Mouse (Mus musculus) intestine, embryonic 14.5 days (tissue): ENCODE measurements around the gene Ehd2. TPM values are rescaled to one million over a fixed set of nuclear protein-coding genes. Genes with fewer than 3 reads are reported as not detected.

ENCODE experiments used
- ATAC-seq: fragments of 200-750 bp; cut with Nextera tagmentation; replicated peaks from 2 replicates; pipeline ENCODE4 v1.8.0; 2017; ENCODE audit warnings: low read depth, moderate number of reproducible peaks, moderate TSS enrichment, moderate library complexity; ENCODE audit not compliant: low FRiP score, low TSS enrichment
- DNase-seq: peaks from one replicate; pipeline ENCODE4 v3.0.0-alpha.2; 2018; ENCODE audit warnings: low spot score
- H3K27ac ChIP-seq: fragments of 300-500 bp; sonication (generic); 2 replicates; pipeline ENCODE4 v1.5.1; 2014; ENCODE audit warnings: low read depth, mild to moderate bottlenecking, control low read depth
- H3K27me3 ChIP-seq: fragments of 300-500 bp; sonication (generic); replicated peaks from 2 replicates; pipeline ENCODE4 v1.6.1; 2014; ENCODE audit warnings: low read length, control low read depth; ENCODE audit not compliant: control insufficient read depth, insufficient read depth
- H3K36me3 ChIP-seq: fragments of 300-500 bp; sonication (generic); 2 replicates; pipeline ENCODE4 v1.6.1; 2014; ENCODE audit warnings: low read length, control low read depth; ENCODE audit not compliant: control insufficient read depth, insufficient read depth
- H3K4me1 ChIP-seq: fragments of 300-500 bp; sonication (generic); replicated peaks from 2 replicates; pipeline ENCODE4 v1.6.1; 2014; ENCODE audit warnings: low read length, control low read depth, mixed read lengths; ENCODE audit not compliant: control insufficient read depth, insufficient read depth
- H3K4me2 ChIP-seq: fragments of 300-500 bp; sonication (generic); 2 replicates; pipeline ENCODE4 v1.6.1; 2014; ENCODE audit warnings: low read length
- H3K4me3 ChIP-seq: fragments of 300-500 bp; sonication (generic); 2 replicates; pipeline ENCODE4 v1.5.1; 2014; ENCODE audit warnings: low read depth, low read length, control low read depth, mixed read lengths
- H3K9ac ChIP-seq: fragments of 300-500 bp; sonication (generic); 2 replicates; pipeline ENCODE4 v1.6.1; 2014; ENCODE audit warnings: mild to moderate bottlenecking, low read length
- H3K9me3 ChIP-seq: fragments of 300-500 bp; sonication (generic); 2 replicates; pipeline ENCODE4 v1.6.1; 2016; ENCODE audit warnings: low read length, control low read depth; ENCODE audit not compliant: control insufficient read depth
- WGBS: fragments of 180-500 bp; shearing (Covaris S2); extraction: QIAGEN DNeasy Blood & Tissue Kit; methylation state at CpG from one replicate; pipeline ENCODE4 v1.1.7; 2014; 5-methylcytosine and 5-hydroxymethylcytosine counted together
- polyA plus RNA-seq: library from polyadenylated mRNA; unstranded; fragments of >200 nt; fragmentation: Nextera tagmentation; extraction: Ambion mirVana; gene quantifications from 2 replicates; pipeline ENCODE4 v1.2.1, GENCODE M21; 2014

Gene Ehd2
- polyA plus RNA-seq, 1 experiment from 2014 or later, result 38.6 TPM

GRCm38 (mm10) chr7:15982729-15983407 lies 15.5 kb upstream of the Ehd2 start:
- no peak overlapping the region for H3K9ac ChIP-seq
- ATAC-seq, result no peak
- H3K4me2 ChIP-seq, result no peak overlapping the region
- no peak overlapping the region for H3K4me3 ChIP-seq
- no peaks in the 10 kb centered on the region for H3K9me3 ChIP-seq
- WGBS, result 38% methylated on average over 4 of the region's 4 CpGs
- no peak overlapping the region for H3K27ac ChIP-seq
- no peaks in the 10 kb centered on the region for H3K4me1 ChIP-seq
- H3K36me3 ChIP-seq, result peaks cover 59% of the 10 kb centered on the region
- DNase-seq, result no peak
- no peaks in the 10 kb centered on the region for H3K27me3 ChIP-seq

GRCm38 (mm10) chr7:15981538-15981937 lies 14.2 kb upstream of the Ehd2 start:
- Histone ChIP-seq H3K4me1 (no peaks in the 10 kb centered on the region), H3K36me3 (peaks cover 56% of the 10 kb centered on the region), H3K4me3 (no peak overlapping the region), H3K9me3 (no peaks in the 10 kb centered on the region), H3K27me3 (no peaks in the 10 kb centered on the region), H3K4me2 (no peak overlapping the region), H3K9ac (no peak overlapping the region), H3K27ac (no peak overlapping the region)
- ATAC-seq (no peak), DNase-seq (no peak)
- WGBS, result 80% methylated on average over 4 of the region's 4 CpGs

GRCm38 (mm10) chr7:15980246-15980645 lies 12.9 kb upstream of the Ehd2 start:
- Histone ChIP-seq H3K27ac (no peak overlapping the region), H3K9ac (no peak overlapping the region), H3K4me1 (no peaks in the 10 kb centered on the region), H3K27me3 (no peaks in the 10 kb centered on the region), H3K36me3 (peaks cover 52% of the 10 kb centered on the region), H3K4me2 (no peak overlapping the region), H3K4me3 (no peak overlapping the region), H3K9me3 (no peaks in the 10 kb centered on the region)
- no peak for ATAC-seq
- DNase-seq, result no peak
- 71% methylated on average over 8 of the region's 8 CpGs for WGBS

GRCm38 (mm10) chr7:15975904-15976303 lies 8.5 kb upstream of the Ehd2 start:
- DNase-seq (no peak), ATAC-seq (0 out of 2 replicates have a peak, but pooled peaks have one; percentile 49)
- Histone ChIP-seq H3K36me3 (peaks cover 65% of the 10 kb centered on the region), H3K27me3 (no peaks in the 10 kb centered on the region), H3K4me1 (no peaks in the 10 kb centered on the region), H3K9me3 (no peaks in the 10 kb centered on the region), H3K9ac (no peak overlapping the region), H3K27ac (no peak overlapping the region), H3K4me3 (no peak overlapping the region), H3K4me2 (no peak overlapping the region)
- 76% methylated on average over 4 of the region's 4 CpGs for WGBS

- no peak overlapping the region for H3K4me2 ChIP-seq
- H3K4me1 ChIP-seq, result no peaks in the 10 kb centered on the region
- H3K9me3 ChIP-seq, result no peaks in the 10 kb centered on the region
- H3K36me3 ChIP-seq, result peaks cover 61% of the 10 kb centered on the region
- H3K4me3 ChIP-seq, result no peak overlapping the region
- no peaks in the 10 kb centered on the region for H3K27me3 ChIP-seq
- no peak overlapping the region for H3K27ac ChIP-seq
- 91% methylated on average over 10 of the region's 10 CpGs for WGBS
- no peak for DNase-seq
- H3K9ac ChIP-seq, result no peak overlapping the region
- no peak for ATAC-seq
Observed at GRCm38 (mm10) chr7:15975451-15975850, 8.1 kb upstream of the Ehd2 start.

- Histone ChIP-seq H3K4me2 (no peak overlapping the region), H3K36me3 (peaks cover 63% of the 10 kb centered on the region), H3K4me3 (no peak overlapping the region), H3K27ac (no peak overlapping the region), H3K4me1 (no peaks in the 10 kb centered on the region), H3K9me3 (0 out of 2 replicates have a peak, but pooled peaks cover 4% of the 10 kb centered on the region), H3K9ac (no peak overlapping the region), H3K27me3 (no peaks in the 10 kb centered on the region)
- DNase-seq (peak; percentile 67), ATAC-seq (no peak)
- WGBS, result 57% methylated on average over 5 of the region's 5 CpGs
Observed at GRCm38 (mm10) chr7:15974712-15975111, 7.3 kb upstream of the Ehd2 start.

GRCm38 (mm10) chr7:15972247-15972646 lies 4.9 kb upstream of the Ehd2 start:
- no peak overlapping the region for H3K9ac ChIP-seq
- H3K4me1 ChIP-seq, result no peaks in the 10 kb centered on the region
- 0 out of 2 replicates have a peak, but pooled peaks cover 4% of the 10 kb centered on the region for H3K9me3 ChIP-seq
- DNase-seq (no peak), ATAC-seq (no peak)
- no peaks in the 10 kb centered on the region for H3K27me3 ChIP-seq
- H3K4me2 ChIP-seq, result no peak overlapping the region
- WGBS, result 71% methylated on average over 25 of the region's 25 CpGs
- H3K27ac ChIP-seq, result no peak overlapping the region
- H3K36me3 ChIP-seq, result peaks cover 48% of the 10 kb centered on the region
- no peak overlapping the region for H3K4me3 ChIP-seq

- no peak overlapping the region for H3K4me2 ChIP-seq
- WGBS, result 86% methylated on average over 3 of the region's 3 CpGs
- H3K4me3 ChIP-seq, result no peak overlapping the region
- H3K4me1 ChIP-seq, result no peaks in the 10 kb centered on the region
- H3K27ac ChIP-seq, result no peak overlapping the region
- 0 out of 2 replicates have a peak, but pooled peaks cover 4% of the 10 kb centered on the region for H3K9me3 ChIP-seq
- no peak for ATAC-seq
- no peaks in the 10 kb centered on the region for H3K27me3 ChIP-seq
- no peak overlapping the region for H3K9ac ChIP-seq
- H3K36me3 ChIP-seq, result peaks cover 33% of the 10 kb centered on the region
- DNase-seq, result no peak
Observed at GRCm38 (mm10) chr7:15969674-15970073, 2.3 kb upstream of the Ehd2 start.

- peaks cover 7% of the 10 kb centered on the region for H3K4me1 ChIP-seq
- no peak for ATAC-seq
- H3K9me3 ChIP-seq, result 0 out of 2 replicates have a peak, but pooled peaks cover 4% of the 10 kb centered on the region
- DNase-seq, result no peak
- H3K4me3 ChIP-seq, result no peak overlapping the region
- H3K4me2 ChIP-seq, result no peak overlapping the region
- WGBS, result 90% methylated on average over 8 of the region's 8 CpGs
- H3K36me3 ChIP-seq, result peaks cover 21% of the 10 kb centered on the region
- no peak overlapping the region for H3K27ac ChIP-seq
- no peaks in the 10 kb centered on the region for H3K27me3 ChIP-seq
- no peak overlapping the region for H3K9ac ChIP-seq
Observed at GRCm38 (mm10) chr7:15968322-15968721, 955 bp upstream of the Ehd2 start.
